Mouse (Mus musculus) megakaryocyte, embryonic 14.5 days (primary cell): ENCODE results near the gene Gm27029.

Source experiments
- FLI1 ChIP-seq: IDR thresholded peaks from 2 replicates; pipeline ENCODE4 v1.6.1; 2012; ENCODE audit warnings: low read length, inconsistent platforms, mixed read lengths
- GATA1 ChIP-seq: IDR thresholded peaks from 3 replicates; pipeline ENCODE4 v1.6.1; 2012; ENCODE audit warnings: mixed read lengths, low read length, inconsistent platforms, borderline replicate concordance

DNA sequence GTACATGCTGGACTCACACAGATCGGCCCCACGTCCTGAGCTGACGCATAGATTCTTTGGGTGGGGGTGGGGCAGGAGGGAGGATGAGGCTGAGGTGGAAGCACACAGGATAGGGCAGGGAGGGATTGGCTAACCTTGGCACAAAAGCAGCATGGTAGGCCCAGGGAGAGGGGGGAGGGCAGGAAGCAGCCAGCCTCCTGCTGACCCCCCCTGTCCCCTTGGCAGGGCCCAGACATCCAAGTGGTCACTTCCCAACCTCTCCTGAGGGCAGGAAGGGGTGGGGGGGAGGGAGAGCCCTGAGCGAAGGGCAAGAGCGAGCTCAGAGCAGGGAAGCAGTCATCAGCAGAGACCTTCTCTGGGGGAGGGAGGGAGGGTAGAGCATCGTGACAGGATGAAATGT is 35.1 kb upstream of the Gm27029 start:
- TF ChIP-seq GATA1: no peak
- TF ChIP-seq FLI1: no peak
